ENCODE assay signal across 8 mouse cellular contexts in genomic region chr14:32530896-32531295, GRCm38 (mm10). TPM values are rescaled to one million over a fixed set of nuclear protein-coding genes. Genes with fewer than 3 reads are reported as not detected.
DNase-seq lines count a peak whose midpoint lies in the region; ATAC-seq and TF ChIP-seq lines count a peak whose summit lies in the region.

No protein-coding gene starts in this region.

- H3K4me1 ChIP-seq in intestine, postnatal 0 days (replicated peaks; ENCODE audit: control insufficient read depth, insufficient read depth, low read length) = no peaks in the 10 kb centered on the region
- H3K4me1 ChIP-seq in intestine, embryonic 16.5 days (ENCODE audit: control insufficient read depth, insufficient read depth, low read length) = no peaks in the 10 kb centered on the region

- no peak overlapping the region for H3K4me2 ChIP-seq in intestine, postnatal 0 days (replicated peaks; ENCODE audit: low read depth)
- H3K4me2 ChIP-seq in intestine, embryonic 16.5 days (ENCODE audit: low read depth, low read length) = no peak overlapping the region

- intact Hi-C loops in gastrocnemius, postnatal 14 days (cut with DNase I; ENCODE audit: low total_unique reads) = no loop called here

- WGBS in intestine, postnatal 0 days = 19% methylated on average over 2 of the region's 2 CpGs
- 10% methylated on average over 2 of the region's 2 CpGs for WGBS in intestine, embryonic 16.5 days

- no peak overlapping the region for H3K9ac ChIP-seq in intestine, postnatal 0 days (ENCODE audit: low read depth, low read length)
- H3K9ac ChIP-seq in intestine, embryonic 16.5 days (ENCODE audit: low read depth, low read length) = no peak overlapping the region

- H3K9me3 ChIP-seq in intestine, postnatal 0 days (ENCODE audit: control insufficient read depth) = no peaks in the 10 kb centered on the region
- H3K9me3 ChIP-seq in intestine, embryonic 16.5 days (ENCODE audit: control insufficient read depth, low read length) = no peaks in the 10 kb centered on the region

- no peak overlapping the region for H3K4me3 ChIP-seq in intestine, postnatal 0 days (ENCODE audit: low read depth, low read length)
- H3K4me3 ChIP-seq in intestine, embryonic 16.5 days (ENCODE audit: low read length) = no peak overlapping the region

- TF ChIP-seq CTCF in intestine, postnatal 0 days (IDR thresholded peaks at IDR 0.05; ENCODE audit: low read depth) = peak; percentile 90

- H3K27ac ChIP-seq in intestine, postnatal 0 days (ENCODE audit: low read depth, low read length) = no peak overlapping the region
- no peak overlapping the region for H3K27ac ChIP-seq in intestine, embryonic 16.5 days (ENCODE audit: low read length)

- H3K36me3 ChIP-seq in intestine, postnatal 0 days (ENCODE audit: control insufficient read depth, insufficient read depth) = peaks cover 38% of the 10 kb centered on the region
- H3K36me3 ChIP-seq in intestine, embryonic 16.5 days (ENCODE audit: control insufficient read depth, insufficient read depth, low read length) = 0 out of 2 replicates have a peak, but pooled peaks cover 6% of the 10 kb centered on the region

- ATAC-seq in intestine, postnatal 0 days = no peak
- ATAC-seq in intestine, embryonic 16.5 days = no peak
- ATAC-seq in inflammation-experienced regulatory T-cells, adult 6 months = peak; percentile 44

- peak; percentile 24 for DNase-seq in thymus, postnatal 4 days
- DNase-seq in thymus, adult 18-20 months = no peak
- DNase-seq in cerebellum, postnatal 25 days = peak; percentile 43 to 76
- DNase-seq in right cerebral cortex, postnatal 14 days = peak; percentile 33
- no peak for DNase-seq in gastrocnemius, postnatal 14 days

- no peaks in the 10 kb centered on the region for H3K27me3 ChIP-seq in intestine, postnatal 0 days (replicated peaks; ENCODE audit: control insufficient read depth, insufficient read depth, low read length)
- no peaks in the 10 kb centered on the region for H3K27me3 ChIP-seq in intestine, embryonic 16.5 days (replicated peaks; ENCODE audit: control insufficient read depth, insufficient read depth, low read length)

RNA-seq across cellular contexts. Expression of gene Ercc6, which starts 17.6 kb away (rescaled TPM):
- 7.7 and 8.4 TPM in 2 replicates for polyA plus RNA-seq in intestine, postnatal 0 days (2015; fragmentation: Nextera tagmentation; extraction: Ambion mirVana)
- 11.7 and 13.9 TPM in 2 replicates for polyA plus RNA-seq in intestine, embryonic 16.5 days (2015; fragmentation: Nextera tagmentation; extraction: Ambion mirVana)
- polyA plus RNA-seq in inflammation-experienced regulatory T-cells, adult 6 months (2017; shearing (Covaris generic)) = 1 to 10 TPM; 4.3 to 8.8 (median 5.5) TPM
- total RNA-seq in gastrocnemius, postnatal 14 days (2021) = 1 to 10 TPM; 4.7 to 5.9 TPM

Comparison
In these comparisons a context has a peak if more than half of its experiments do, and no peak if none do; other contexts are left out.
1. DNase-seq: peak in thymus, postnatal 4 days (single experiment), cerebellum, postnatal 25 days (2 of 2) and right cerebral cortex, postnatal 14 days (single experiment); none in thymus, adult 18-20 months (0 of 2) and gastrocnemius, postnatal 14 days (single experiment).